Mouse (Mus musculus): ENCODE results near the gene Cplx2. TPM values are rescaled to one million over a fixed set of nuclear protein-coding genes. Genes with fewer than 3 reads are reported as not detected.

Gene Cplx2
- polyA plus RNA-seq, 1 experiment from 2014 or later: 12.5 TPM

- Histone ChIP-seq H3K4me3 (no peak overlapping the region), H3K4me1 (peaks cover 13% of the 10 kb centered on the region), H3K9ac (no peak overlapping the region), H3K36me3 (no peaks in the 10 kb centered on the region), H3K27ac (peak overlapping the region; percentile 62; the same call in 1 of the 2 replicates), H3K9me3 (replicated peaks) (no peaks in the 10 kb centered on the region), H3K4me2 (replicated peaks) (no peak overlapping the region), H3K27me3 (no peaks in the 10 kb centered on the region)
- WGBS: 57% methylated on average over 10 of the region's 10 CpGs
- peak; percentile 46 for ATAC-seq (ENCODE audit: low FRiP score)
Measured at GRCm38 (mm10) chr13:54418781-54419327, 47.7 kb downstream of the Cplx2 start.

- 67% methylated on average over 12 of the region's 12 CpGs for WGBS
Measured at GRCm38 (mm10) chr13:54420226-54420625, 49.1 kb downstream of the Cplx2 start.

GRCm38 (mm10) chr13:54425269-54425668, 54.1 kb downstream of the Cplx2 start:
- no peak overlapping the region for H3K4me2 ChIP-seq (replicated peaks)
- H3K27ac ChIP-seq: peak overlapping the region; percentile 57
- no peak overlapping the region for H3K4me3 ChIP-seq
- no peaks in the 10 kb centered on the region for H3K27me3 ChIP-seq
- no peak overlapping the region for H3K9ac ChIP-seq
- WGBS: 59% methylated on average over 2 of the region's 2 CpGs
- peaks cover 13% of the 10 kb centered on the region for H3K4me1 ChIP-seq
- peak; percentile 61 for ATAC-seq (ENCODE audit: low FRiP score)
- H3K9me3 ChIP-seq (replicated peaks): no peaks in the 10 kb centered on the region
- H3K36me3 ChIP-seq: no peaks in the 10 kb centered on the region

More at GRCm38 (mm10) chr13:54420226-54420625, 49.1 kb downstream of the Cplx2 start:
- Histone ChIP-seq H3K27me3 (no peaks in the 10 kb centered on the region), H3K4me2 (replicated peaks) (no peak overlapping the region), H3K4me3 (no peak overlapping the region), H3K9me3 (replicated peaks) (no peaks in the 10 kb centered on the region), H3K36me3 (no peaks in the 10 kb centered on the region), H3K27ac (no peak overlapping the region), H3K9ac (no peak overlapping the region), H3K4me1 (peaks cover 20% of the 10 kb centered on the region)
- ATAC-seq (ENCODE audit: low FRiP score): no peak

GRCm38 (mm10) chr13:54426781-54427655, 55.9 kb downstream of the Cplx2 start:
- Histone ChIP-seq H3K27ac (no peak overlapping the region), H3K36me3 (no peaks in the 10 kb centered on the region), H3K27me3 (no peaks in the 10 kb centered on the region), H3K4me2 (replicated peaks) (no peak overlapping the region), H3K4me1 (peaks cover 11% of the 10 kb centered on the region), H3K9me3 (replicated peaks) (no peaks in the 10 kb centered on the region), H3K4me3 (no peak overlapping the region), H3K9ac (no peak overlapping the region)
- 82% methylated on average over 10 of the region's 10 CpGs for WGBS
- no peak for ATAC-seq (ENCODE audit: low FRiP score)

- Histone ChIP-seq H3K9ac (no peak overlapping the region), H3K4me3 (no peak overlapping the region), H3K9me3 (replicated peaks) (no peaks in the 10 kb centered on the region), H3K4me2 (replicated peaks) (no peak overlapping the region), H3K27ac (no peak overlapping the region), H3K36me3 (no peaks in the 10 kb centered on the region), H3K4me1 (peaks cover 11% of the 10 kb centered on the region), H3K27me3 (no peaks in the 10 kb centered on the region)
- WGBS: 79% methylated on average over 3 of the region's 3 CpGs
- ATAC-seq (ENCODE audit: low FRiP score): no peak
Measured at GRCm38 (mm10) chr13:54428771-54429170, 57.6 kb downstream of the Cplx2 start.

GRCm38 (mm10) chr13:54430051-54430450, 58.9 kb downstream of the Cplx2 start:
- no peak overlapping the region for H3K9ac ChIP-seq
- no peaks in the 10 kb centered on the region for H3K9me3 ChIP-seq (replicated peaks)
- no peak overlapping the region for H3K4me3 ChIP-seq
- ATAC-seq (ENCODE audit: low FRiP score): no peak
- peaks cover 6% of the 10 kb centered on the region for H3K4me1 ChIP-seq
- H3K27me3 ChIP-seq: no peaks in the 10 kb centered on the region
- H3K36me3 ChIP-seq: no peaks in the 10 kb centered on the region
- 64% methylated on average over 2 of the region's 2 CpGs for WGBS
- H3K4me2 ChIP-seq (replicated peaks): no peak overlapping the region
- H3K27ac ChIP-seq: no peak overlapping the region

- 85% methylated on average over 9 of the region's 9 CpGs for WGBS
- ATAC-seq (ENCODE audit: low FRiP score): no peak
Measured at GRCm38 (mm10) chr13:54431161-54431560, 60.0 kb downstream of the Cplx2 start.

More at GRCm38 (mm10) chr13:54431161-54431560, 60.0 kb downstream of the Cplx2 start:
- H3K27me3 ChIP-seq: no peaks in the 10 kb centered on the region
- H3K9ac ChIP-seq: no peak overlapping the region
- H3K4me2 ChIP-seq (replicated peaks): no peak overlapping the region
- H3K4me3 ChIP-seq: no peak overlapping the region
- H3K9me3 ChIP-seq (replicated peaks): no peaks in the 10 kb centered on the region
- H3K27ac ChIP-seq: no peak overlapping the region
- no peaks in the 10 kb centered on the region for H3K36me3 ChIP-seq
- H3K4me1 ChIP-seq: no peaks in the 10 kb centered on the region

Other genes starting within 250 kb of the Cplx2 start
- gene Hrh2, start 179.2 kb upstream of the Cplx2 start, polyA plus RNA-seq (2016; fragmentation: Nextera tagmentation; extraction: Ambion mirVana): 0.12 and 0.22 TPM in 2 replicates
- 123 and 128 TPM in 2 replicates for gene Thoc3, start 97.5 kb downstream of the Cplx2 start, polyA plus RNA-seq (2016; fragmentation: Nextera tagmentation; extraction: Ambion mirVana)
- 18.4 and 19.6 TPM in 2 replicates for gene Simc1, start 132.4 kb downstream of the Cplx2 start, polyA plus RNA-seq (2016; fragmentation: Nextera tagmentation; extraction: Ambion mirVana)
- gene 4833439L19Rik, start 194.1 kb downstream of the Cplx2 start, polyA plus RNA-seq (2016; fragmentation: Nextera tagmentation; extraction: Ambion mirVana): 235 and 241 TPM in 2 replicates
- gene Arl10, start 203.7 kb downstream of the Cplx2 start, polyA plus RNA-seq (2016; fragmentation: Nextera tagmentation; extraction: Ambion mirVana): 52.1 and 54.2 TPM in 2 replicates
- gene Nop16, start 218.7 kb downstream of the Cplx2 start, polyA plus RNA-seq (2016; fragmentation: Nextera tagmentation; extraction: Ambion mirVana): 57.1 and 57.8 TPM in 2 replicates
- gene Higd2a, start 218.9 kb downstream of the Cplx2 start, polyA plus RNA-seq (2016; fragmentation: Nextera tagmentation; extraction: Ambion mirVana): 171 and 172 TPM in 2 replicates
- 54.4 and 58.2 TPM in 2 replicates for gene Cltb, start 240.0 kb downstream of the Cplx2 start, polyA plus RNA-seq (2016; fragmentation: Nextera tagmentation; extraction: Ambion mirVana)